Mouse (Mus musculus) layer of hippocampus, postnatal 14 days (tissue): Measurements from ENCODE around the gene Tmed5. TPM values are rescaled to one million over a fixed set of nuclear protein-coding genes. Genes with fewer than 3 reads are reported as not detected.

ENCODE experiments used
- DNase-seq, 2 experiments: peaks; one replicate each; pipeline ENCODE4 v3.0.0; 2021 to 2022; ENCODE audit warnings: low spot score in 2 of 2, mixed read lengths in 1 of 2
- total RNA-seq, 2 experiments: library from RNA; stranded (reverse); gene quantifications; 2 replicates each; pipeline ENCODE4 v1.2.3; 2021

Tmed5 gene
- total RNA-seq, 2 experiments from 2014 or later, result 22.6 to 25.2 TPM

DNA sequence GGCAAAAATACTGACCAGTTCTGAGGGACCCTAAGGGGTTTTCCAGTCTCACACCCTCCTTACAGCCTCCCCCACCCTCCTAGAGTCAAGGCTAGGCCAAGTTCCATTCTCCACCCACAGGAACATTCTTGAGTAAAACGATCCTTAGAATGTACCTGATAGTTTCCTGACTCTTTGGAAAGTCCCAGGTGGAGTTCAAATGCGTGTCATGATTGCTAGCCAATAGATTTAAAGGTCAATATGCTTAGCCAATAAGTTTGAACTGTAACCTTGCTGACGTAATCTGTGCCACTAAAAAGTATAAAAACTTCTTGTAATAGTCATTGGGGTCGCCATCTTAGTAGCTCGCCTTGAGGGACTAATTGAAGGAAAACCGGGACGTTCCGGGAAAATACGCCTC, 72.0 kb downstream of the Tmed5 start:
- no peak for DNase-seq

Other genes starting within 250 kb of the Tmed5 start
- 100 to 1,000 TPM in 1 of 2 experiments, 10 to 100 TPM in 1; 97.2 to 112 TPM for gene Rpl5, start 232.1 kb downstream of the Tmed5 start, total RNA-seq
- gene Fam69a, start 145.5 kb downstream of the Tmed5 start, total RNA-seq, result 10 to 100 TPM; 33.2 to 44.4 TPM
- gene Mtf2, start 66.9 kb downstream of the Tmed5 start, total RNA-seq, result 10 to 100 TPM; 44.8 to 45.4 TPM
- 1 to 10 TPM; 1.4 to 1.9 TPM for gene Ccdc18, start 255 bp upstream of the Tmed5 start, total RNA-seq
- gene Dr1, start 136.3 kb upstream of the Tmed5 start, total RNA-seq, result 10 to 100 TPM; 48.1 to 56.8 TPM
- gene Pigg, start 180.0 kb upstream of the Tmed5 start, total RNA-seq, result 10 to 100 TPM in 1 of 2 experiments, 1 to 10 TPM in 1; 9.3 to 10.7 TPM
- gene Gm42517, start 235.3 kb upstream of the Tmed5 start, total RNA-seq, result 10 to 100 TPM; 67.5 to 69.3 TPM